Mouse (Mus musculus) hindbrain, embryonic 11.5 days (tissue): ENCODE measurements at regions not wholly inside any gene's neighbourhood (a gene's known extent, or its start where the extent isn't known, plus 50 kb on each side); places are given as distances from the start of the nearest gene placed in this dataset.
A peak's percentile ranks its signal among the peaks of the same experiment; 100 is the strongest.
"Not testable (repeated sequence)": the region's sequence is repeated elsewhere in the genome, so short reads cannot be mapped to it uniquely, and the experiment has no call there.

Experiments used
- ATAC-seq: fragments of 200-750 bp; cut with Nextera tagmentation; 2 replicates; pipeline ENCODE4 v1.8.0; 2017; ENCODE audit warnings: mild to moderate bottlenecking, moderate TSS enrichment, moderate library complexity; ENCODE audit not compliant: low FRiP score
- DNase-seq: peaks from one replicate; pipeline ENCODE4 v3.0.0-alpha.2; 2015; ENCODE audit warnings: low spot score
- H3K27ac ChIP-seq: fragments of 300-500 bp; sonication (generic); 2 replicates; pipeline ENCODE4 v1.5.1; 2014; ENCODE audit warnings: mild to moderate bottlenecking, low read depth, low read length
- H3K27me3 ChIP-seq: fragments of 300-500 bp; sonication (generic); 2 replicates; pipeline ENCODE4 v1.6.1; 2014; ENCODE audit warnings: mild to moderate bottlenecking, low read length, moderate library complexity, mixed read lengths; ENCODE audit not compliant: control insufficient read depth, insufficient read depth
- H3K36me3 ChIP-seq: fragments of 300-500 bp; sonication (generic); 2 replicates; pipeline ENCODE4 v1.6.1; 2014; ENCODE audit warnings: mild to moderate bottlenecking, low read length, moderate library complexity, mixed read lengths; ENCODE audit not compliant: control insufficient read depth, insufficient read depth
- H3K4me1 ChIP-seq: fragments of 300-500 bp; sonication (generic); replicated peaks from 2 replicates; pipeline ENCODE4 v1.6.1; 2014; ENCODE audit warnings: low read length, mixed read lengths; ENCODE audit not compliant: control insufficient read depth, insufficient read depth
- H3K4me2 ChIP-seq: fragments of 300-500 bp; sonication (generic); replicated peaks from 2 replicates; pipeline ENCODE4 v1.6.1; 2014; ENCODE audit warnings: mild to moderate bottlenecking, low read depth, low read length
- H3K4me3 ChIP-seq: fragments of 300-500 bp; sonication (generic); 2 replicates; pipeline ENCODE4 v1.5.1; 2014; ENCODE audit warnings: low read depth, low read length
- H3K9ac ChIP-seq: fragments of 300-500 bp; sonication (generic); 2 replicates; pipeline ENCODE4 v1.6.1; 2014; ENCODE audit warnings: low read depth, low read length
- H3K9me3 ChIP-seq: fragments of 300-500 bp; sonication (generic); 2 replicates; pipeline ENCODE4 v1.6.1; 2016; ENCODE audit warnings: low read length; ENCODE audit not compliant: control insufficient read depth
- WGBS: fragments of 180-500 bp; shearing (Covaris S2); extraction: QIAGEN DNeasy Blood & Tissue Kit; methylation state at CpG from one replicate; pipeline ENCODE4 v1.1.7; 2014; 5-methylcytosine and 5-hydroxymethylcytosine counted together

- H3K4me2 ChIP-seq, H3K4me3 ChIP-seq, H3K4me1 ChIP-seq, H3K9me3 ChIP-seq, H3K9ac ChIP-seq, DNase-seq, H3K27ac ChIP-seq, H3K27me3 ChIP-seq, H3K36me3 ChIP-seq: not testable (repeated sequence)
- ATAC-seq: peak; percentile 19; the same call in 1 of the 2 replicates
- WGBS: no CpG with 5 or more reads among the region's 4 CpGs
Measured at GRCm38 (mm10) chr3:96374343-96374624, 77.8 kb downstream of the BC107364 start.

- H3K9me3 ChIP-seq, DNase-seq, H3K4me2 ChIP-seq, H3K27me3 ChIP-seq, H3K36me3 ChIP-seq, H3K9ac ChIP-seq, H3K27ac ChIP-seq, H3K4me3 ChIP-seq, H3K4me1 ChIP-seq: not testable (repeated sequence)
- 0% methylated on average over 2 of the region's 43 CpGs for WGBS
- ATAC-seq: peak; percentile 88
Measured at GRCm38 (mm10) chr3:96373600-96374342, 78.3 kb downstream of the BC107364 start.

DNA sequence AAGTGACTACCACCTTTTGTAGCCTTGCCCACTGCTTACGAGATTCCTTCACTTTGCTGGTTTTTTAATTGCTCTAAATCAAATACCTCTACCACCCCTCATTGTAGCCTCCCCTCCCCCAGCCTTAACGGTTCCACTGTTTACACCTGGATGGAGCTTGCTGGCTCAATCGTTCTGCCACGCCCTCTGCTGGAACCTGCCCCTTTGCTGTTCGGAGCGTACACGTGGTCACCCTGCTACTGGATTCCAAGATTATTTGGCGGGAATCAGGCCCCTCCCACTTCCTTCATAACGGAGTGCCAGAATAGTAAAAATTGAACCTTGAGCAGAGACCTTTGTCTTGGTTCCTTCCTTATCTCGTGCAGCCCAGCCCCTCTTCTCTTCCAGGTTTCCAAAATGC is 68.8 kb upstream of the Fcgr1 start:
- not testable (repeated sequence) for DNase-seq, H3K27ac ChIP-seq, ATAC-seq, H3K4me1 ChIP-seq, H3K36me3 ChIP-seq, H3K27me3 ChIP-seq, H3K4me2 ChIP-seq, H3K9me3 ChIP-seq, H3K9ac ChIP-seq, H3K4me3 ChIP-seq
- 32% methylated on average over 9 of the region's 10 CpGs for WGBS

DNA sequence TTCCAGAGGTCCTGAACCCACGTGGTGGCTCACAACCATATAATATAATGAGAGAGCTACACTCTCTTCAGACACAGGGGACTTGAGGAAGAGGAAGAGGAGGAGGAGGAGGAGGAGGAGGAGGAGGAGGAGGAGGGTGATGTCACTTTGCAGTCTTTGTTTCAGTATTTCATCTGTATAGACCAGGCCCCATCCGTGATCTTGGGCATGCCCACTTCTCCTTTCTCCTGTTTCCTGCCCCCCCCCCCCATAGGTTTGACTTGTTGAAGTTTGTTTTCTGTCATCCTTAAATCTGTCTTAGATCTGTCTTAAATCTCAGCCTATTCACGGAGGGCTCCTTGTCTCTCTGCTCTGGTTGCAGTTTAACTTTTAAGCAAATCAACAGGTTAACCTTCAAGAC is 67.0 kb upstream of the Fcgr1 start:
- Histone ChIP-seq H3K9ac (no peak overlapping the region), H3K4me3 (no peak overlapping the region), H3K4me1 (no peaks in the 10 kb centered on the region), H3K27ac (no peak overlapping the region), H3K36me3 (no peaks in the 10 kb centered on the region), H3K9me3 (no peaks in the 10 kb centered on the region), H3K27me3 (peaks cover 7% of the 10 kb centered on the region; the same call in 1 of the 2 replicates), H3K4me2 (no peak overlapping the region)
- no peak for ATAC-seq
- DNase-seq: no peak
- WGBS: 70% methylated on average over 3 of the region's 3 CpGs

- WGBS: no CpG with 5 or more reads among the region's 21 CpGs
Measured at GRCm38 (mm10) chr3:96360214-96360536, 66.4 kb upstream of the Fcgr1 start.

GRCm38 (mm10) chr3:96359507-96360213 is 65.9 kb upstream of the Fcgr1 start:
- not testable (repeated sequence) for H3K36me3 ChIP-seq, DNase-seq, H3K4me3 ChIP-seq, H3K9me3 ChIP-seq, H3K27me3 ChIP-seq, H3K27ac ChIP-seq, H3K4me1 ChIP-seq, H3K9ac ChIP-seq, H3K4me2 ChIP-seq
- no CpG with 5 or more reads among the region's 26 CpGs for WGBS
- ATAC-seq: peak; percentile 82

More at GRCm38 (mm10) chr3:96360214-96360536, 66.4 kb upstream of the Fcgr1 start:
- not testable (repeated sequence) for H3K4me3 ChIP-seq, H3K4me2 ChIP-seq, H3K36me3 ChIP-seq, H3K4me1 ChIP-seq, H3K27ac ChIP-seq, H3K9me3 ChIP-seq, DNase-seq, H3K9ac ChIP-seq, H3K27me3 ChIP-seq
- peak; percentile 84 for ATAC-seq

DNA sequence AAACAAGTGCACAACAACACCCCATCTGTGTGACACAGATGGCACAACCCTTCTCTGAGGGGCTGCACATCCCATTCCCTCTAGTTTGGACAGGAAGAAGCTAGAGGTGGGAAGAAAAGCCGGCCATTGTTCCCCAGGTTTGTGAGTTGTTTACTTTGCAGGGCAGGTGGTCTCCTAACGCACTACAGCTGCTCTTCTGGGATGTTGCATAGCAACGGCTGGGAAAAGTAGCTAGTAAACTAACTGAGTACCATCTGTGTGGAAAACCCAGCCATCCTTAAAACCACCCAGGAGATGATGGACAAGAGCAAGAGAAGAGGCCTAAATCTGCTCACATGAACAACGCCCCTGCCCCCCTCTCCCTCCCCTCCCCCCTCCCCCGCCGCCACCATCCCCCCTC is 57.9 kb upstream of the Fcgr1 start:
- H3K4me2 ChIP-seq, H3K27ac ChIP-seq, H3K9me3 ChIP-seq, H3K36me3 ChIP-seq, H3K4me1 ChIP-seq, H3K27me3 ChIP-seq, DNase-seq, H3K4me3 ChIP-seq, H3K9ac ChIP-seq, ATAC-seq: not testable (repeated sequence)
- no CpG with 5 or more reads among the region's 6 CpGs for WGBS

- H3K27me3 ChIP-seq: not testable (repeated sequence)
Measured at GRCm38 (mm10) chr3:96350985-96351384, 57.2 kb upstream of the Fcgr1 start.

DNA sequence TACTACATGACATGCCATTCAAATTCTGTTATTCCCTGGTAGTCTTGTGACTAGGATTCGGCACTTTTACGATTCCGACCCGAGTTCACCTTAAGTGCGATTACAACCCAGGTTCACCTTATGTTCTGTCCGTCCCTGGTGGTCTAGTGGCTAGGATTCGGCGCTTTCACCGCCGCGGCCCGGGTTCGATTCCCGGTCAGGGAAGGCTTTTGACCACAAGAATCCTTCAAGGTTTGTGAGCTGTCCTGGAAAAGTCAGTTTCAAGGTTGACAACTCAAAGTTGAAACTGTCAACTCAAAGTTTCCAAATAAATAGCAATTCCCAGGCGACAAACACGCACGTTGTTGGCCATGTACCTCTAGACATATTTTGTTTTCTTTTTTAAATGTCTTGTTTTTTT is 52.8 kb upstream of the Fcgr1 start:
- not testable (repeated sequence) for H3K9me3 ChIP-seq, ATAC-seq, H3K4me1 ChIP-seq

More at GRCm38 (mm10) chr3:96350985-96351384, 57.2 kb upstream of the Fcgr1 start:
- H3K4me3 ChIP-seq, H3K9me3 ChIP-seq, H3K27ac ChIP-seq, DNase-seq, H3K4me1 ChIP-seq, H3K4me2 ChIP-seq, H3K36me3 ChIP-seq, ATAC-seq, H3K9ac ChIP-seq: not testable (repeated sequence)
- no CpG with 5 or more reads among the region's 13 CpGs for WGBS

More for the DNA sequence above, 52.8 kb upstream of the Fcgr1 start:
- H3K4me2 ChIP-seq, H3K36me3 ChIP-seq, DNase-seq, H3K27ac ChIP-seq, H3K9ac ChIP-seq, H3K4me3 ChIP-seq: not testable (repeated sequence)
- WGBS: no CpG with 5 or more reads among the region's 17 CpGs
- peaks cover 20% of the 10 kb centered on the region for H3K27me3 ChIP-seq
